Mouse (Mus musculus): Measurements from ENCODE around the gene Fam92a.
"Not testable (repeated sequence)": the region's sequence is repeated elsewhere in the genome, so short reads cannot be mapped to it uniquely, and the experiment has no call there.

GRCm38 (mm10) chr4:12140592-12141062 is 31.2 kb downstream of the Fam92a start:
- not testable (repeated sequence) for TF ChIP-seq MAX (IDR thresholded peaks at IDR 0.05); MYOD1 (IDR thresholded peaks at IDR 0.05; ENCODE audit: control insufficient read depth, insufficient read length, low read depth)

Data from C2C12 (cell line).